Comparison of ENCODE assay signal across 8 mouse cellular contexts in genomic region chr12:37773681-37774357, GRCm38 (mm10). TPM values are rescaled to one million over a fixed set of nuclear protein-coding genes. Genes with fewer than 3 reads are reported as not detected.
DNase-seq lines count a peak whose midpoint lies in the region; ATAC-seq lines count a peak whose summit lies in the region.

No protein-coding gene starts in this region.

- no peaks in the 10 kb centered on the region for H3K27me3 ChIP-seq in forebrain, embryonic 15.5 days
- H3K27me3 ChIP-seq in limb, embryonic 10.5 days (ENCODE audit: low read depth, poor library complexity, severe bottlenecking) = no peaks in the 10 kb centered on the region

- H3K4me3 ChIP-seq in forebrain, embryonic 15.5 days = peak overlapping the region; percentile 34
- peak overlapping the region; percentile 10; the same call in 1 of the 2 replicates for H3K4me3 ChIP-seq in limb, embryonic 10.5 days

- DNase-seq in adrenal gland, postnatal 14 days = peak; percentile 45
- DNase-seq in adrenal gland, adult 18-20 months (ENCODE audit: low spot score in 2 of 2) = no peak
- DNase-seq in c-Kit-positive CD71-negative TER-119-negative erythroid progenitor cells, embryonic 14.5 days (ENCODE audit: low read depth) = peak; percentile 12
- DNase-seq in induced T-regulatory cell, adult 2 months (ENCODE audit: low read depth) = peak; percentile 29
- DNase-seq in limb, embryonic 10.5 days (ENCODE audit: low spot score) = peak; percentile 30
- DNase-seq in retina, adult 2 months (ENCODE audit: low read depth, low spot score) = peak; percentile 29
- DNase-seq in spleen, adult 12 weeks (ENCODE audit: low spot score) = no peak

- peak; percentile 98 for ATAC-seq in forebrain, embryonic 15.5 days (replicated peaks)

- peak overlapping the region; percentile 48 for H3K4me2 ChIP-seq in forebrain, embryonic 15.5 days (replicated peaks)

- no peaks in the 10 kb centered on the region for H3K36me3 ChIP-seq in forebrain, embryonic 15.5 days
- H3K36me3 ChIP-seq in limb, embryonic 10.5 days = no peaks in the 10 kb centered on the region

- no peaks in the 10 kb centered on the region for H3K9me3 ChIP-seq in forebrain, embryonic 15.5 days
- H3K9me3 ChIP-seq in limb, embryonic 10.5 days (replicated peaks) = no peaks in the 10 kb centered on the region

- H3K9ac ChIP-seq in forebrain, embryonic 15.5 days (replicated peaks) = no peak overlapping the region; the same call in 1 of the 2 replicates

- peak overlapping the region; percentile 78 for H3K27ac ChIP-seq in forebrain, embryonic 15.5 days (replicated peaks)
- no peak overlapping the region for H3K27ac ChIP-seq in limb, embryonic 10.5 days

- 1% methylated on average over 8 of the region's 8 CpGs for WGBS in forebrain, embryonic 15.5 days
- 9% methylated on average over 8 of the region's 8 CpGs for WGBS in limb, embryonic 10.5 days

- H3K4me1 ChIP-seq in forebrain, embryonic 15.5 days = peaks cover 11% of the 10 kb centered on the region
- H3K4me1 ChIP-seq in limb, embryonic 10.5 days = 0 out of 2 replicates have a peak, but pooled peaks cover 6% of the 10 kb centered on the region

RNA-seq across cellular contexts. Expression of gene Dgkb, which starts 43.7 kb away (rescaled TPM):
- 3.4 and 5.5 TPM in 2 replicates for total RNA-seq in adrenal gland, postnatal 14 days (2021)
- 1 to 10 TPM; 4.6 to 5.6 TPM for total RNA-seq in adrenal gland, adult 18-20 months (2021)
- polyA plus RNA-seq in forebrain, embryonic 15.5 days (2015; fragmentation: Nextera tagmentation; extraction: Ambion mirVana) = 5.2 and 6.0 TPM in 2 replicates
- polyA plus RNA-seq in limb, embryonic 10.5 days (2016; fragmentation: Nextera tagmentation; extraction: Ambion mirVana) = not detected in 2 replicates

Comparison
In these comparisons a context has a peak if more than half of its experiments do, and no peak if none do; other contexts are left out.
1. DNase-seq: peak in adrenal gland, postnatal 14 days (single experiment), c-Kit-positive CD71-negative TER-119-negative erythroid progenitor cells, embryonic 14.5 days (single experiment), induced T-regulatory cell, adult 2 months (single experiment), limb, embryonic 10.5 days (single experiment) and retina, adult 2 months (single experiment); none in adrenal gland, adult 18-20 months (0 of 2) and spleen, adult 12 weeks (single experiment).